Mouse (Mus musculus): Measurements from ENCODE around the gene Prl3d3. TPM values are rescaled to one million over a fixed set of nuclear protein-coding genes. Genes with fewer than 3 reads are reported as not detected.
"Not testable (repeated sequence)": the region's sequence is repeated elsewhere in the genome, so short reads cannot be mapped to it uniquely, and the experiment has no call there.

Prl3d3 gene
- not detected in 2 replicates for polyA plus RNA-seq (2015; fragmentation: Nextera tagmentation; extraction: Ambion mirVana)

DNA sequence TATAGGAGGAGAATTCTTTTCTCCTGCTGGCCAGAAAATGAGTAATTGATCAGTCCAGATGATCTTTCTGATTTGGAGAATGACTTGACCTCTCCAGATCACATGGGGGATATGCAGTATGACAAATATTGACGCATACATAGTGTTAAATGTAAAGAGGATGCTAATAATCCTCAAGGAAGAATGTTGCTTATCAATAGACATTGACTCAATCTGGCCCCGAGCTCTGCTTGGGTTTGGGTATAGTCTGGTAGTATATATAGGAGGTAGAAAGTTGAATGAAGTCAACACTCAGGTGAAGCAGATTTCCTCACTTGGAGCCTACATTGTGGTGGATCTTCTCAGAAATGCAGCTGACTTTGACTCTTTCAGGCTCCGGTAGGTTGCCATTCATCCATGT lies at the start of gene Prl3d3:
Gene Prl3d3 (plus strand): TSS at position 301 of the 400 bp plus-strand sequence.
- not testable (repeated sequence) for ATAC-seq (ENCODE audit: low FRiP score)

DNA sequence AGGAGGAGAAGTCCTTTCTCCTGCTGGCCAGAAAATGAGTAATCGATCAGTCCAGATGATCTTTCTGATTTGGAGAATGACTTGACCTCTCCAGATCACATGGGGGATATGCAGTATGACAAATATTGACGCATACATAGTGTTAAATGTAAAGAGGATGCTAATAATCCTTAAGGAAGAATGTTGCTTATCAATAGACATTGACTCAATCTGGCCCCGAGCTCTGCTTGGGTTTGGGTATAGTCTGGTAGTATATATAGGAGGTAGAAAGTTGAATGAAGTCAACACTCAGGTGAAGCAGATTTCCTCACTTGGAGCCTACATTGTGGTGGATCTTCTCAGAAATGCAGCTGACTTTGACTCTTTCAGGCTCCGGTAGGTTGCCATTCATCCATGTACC lies 35.2 kb upstream of the Prl3d3 start, which contains the start of gene Prl3d2:
Gene Prl3d2 (plus strand): TSS at position 301 of the 400 bp plus-strand sequence.
- not testable (repeated sequence) for H3K9me3 ChIP-seq (replicated peaks); H3K36me3 ChIP-seq; H3K4me1 ChIP-seq; H3K4me3 ChIP-seq (replicated peaks); H3K27me3 ChIP-seq (replicated peaks); H3K27ac ChIP-seq (replicated peaks); ATAC-seq (ENCODE audit: low FRiP score); H3K9ac ChIP-seq (replicated peaks); H3K4me2 ChIP-seq
- WGBS, result 90% methylated on average over 4 of the region's 4 CpGs

More for the DNA sequence above, at the start of gene Prl3d3:
- H3K4me3 ChIP-seq (replicated peaks); H3K4me2 ChIP-seq; H3K9me3 ChIP-seq (replicated peaks); H3K27me3 ChIP-seq (replicated peaks); H3K36me3 ChIP-seq; H3K9ac ChIP-seq (replicated peaks); H3K27ac ChIP-seq (replicated peaks); H3K4me1 ChIP-seq: not testable (repeated sequence)
- 96% methylated on average over 3 of the region's 3 CpGs for WGBS

DNA sequence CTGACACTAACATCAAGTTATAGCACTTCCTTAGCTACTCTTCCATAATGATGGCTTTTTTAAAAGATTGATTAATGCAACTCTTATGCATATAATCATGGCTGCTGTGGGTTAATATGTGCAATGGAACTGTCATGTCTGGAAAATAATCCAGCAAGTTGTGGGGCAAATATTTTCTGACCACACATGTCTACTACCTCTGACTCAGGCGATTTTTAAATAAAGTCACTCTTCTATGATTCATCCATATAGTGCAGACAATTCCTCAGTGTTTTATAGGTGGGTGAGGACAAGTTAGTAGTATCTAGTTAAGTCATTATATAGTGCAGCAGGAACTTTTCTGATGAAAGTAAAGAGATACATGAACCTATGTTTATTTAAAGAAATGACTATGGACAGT lies 8.3 kb upstream of the Prl3d3 start:
- H3K36me3 ChIP-seq, result no peaks in the 10 kb centered on the region
- WGBS, result 63% methylated on average over 1 of the region's 1 CpGs
- no peak overlapping the region for H3K27ac ChIP-seq (replicated peaks)
- H3K4me3 ChIP-seq (replicated peaks), result no peak overlapping the region
- no peak overlapping the region for H3K4me2 ChIP-seq
- no peaks in the 10 kb centered on the region for H3K4me1 ChIP-seq
- H3K9me3 ChIP-seq (replicated peaks), result no peaks in the 10 kb centered on the region
- ATAC-seq (ENCODE audit: low FRiP score), result no peak
- no peak overlapping the region for H3K9ac ChIP-seq (replicated peaks)
- H3K27me3 ChIP-seq (replicated peaks), result no peaks in the 10 kb centered on the region

DNA sequence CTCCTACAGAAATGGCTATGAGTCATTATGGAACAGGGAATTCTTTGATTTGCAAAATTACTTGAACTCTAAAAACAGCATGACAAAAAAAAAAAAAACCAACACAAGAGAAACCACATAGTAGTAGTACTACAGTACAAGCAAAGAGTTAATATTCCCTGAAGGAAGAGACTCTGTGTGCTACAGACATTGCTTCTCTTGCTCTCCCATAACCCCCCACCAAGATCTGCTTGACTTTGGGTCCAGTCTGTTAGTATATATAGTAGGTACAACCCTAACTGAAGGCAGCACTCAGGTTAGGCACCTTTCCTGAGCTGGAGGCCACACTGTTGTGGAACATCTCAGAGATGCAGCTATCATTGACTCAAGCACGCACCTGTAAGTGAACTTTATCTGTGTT lies 39.8 kb downstream of the Prl3d3 start, which contains the start of gene Prl3c1:
Gene Prl3c1 (plus strand): TSS at position 301 of the 400 bp plus-strand sequence.
- Histone ChIP-seq H3K27ac (replicated peaks) (no peak within 1 kb of the TSS), H3K4me3 (replicated peaks) (no peak within 1 kb of the TSS), H3K36me3 (no peaks in the 10 kb centered on the region), H3K9ac (replicated peaks) (no peak within 1 kb of the TSS), H3K27me3 (replicated peaks) (no peaks in the 10 kb centered on the region), H3K4me2 (no peak within 1 kb of the TSS), H3K4me1 (no peaks in the 10 kb centered on the region), H3K9me3 (replicated peaks) (no peaks in the 10 kb centered on the region)
- WGBS, result 91% methylated on average over 1 of the region's 1 CpGs
- no peak for ATAC-seq (ENCODE audit: low FRiP score)

Other genes with a start within 250 kb of the Prl3d3 start
- not detected in 2 replicates for gene Prl, start 99.2 kb upstream of the Prl3d3 start, polyA plus RNA-seq (2015; fragmentation: Nextera tagmentation; extraction: Ambion mirVana)
- not detected in 2 replicates for gene Prl3d1, start 62.6 kb upstream of the Prl3d3 start, polyA plus RNA-seq (2015; fragmentation: Nextera tagmentation; extraction: Ambion mirVana)
- not detected in 2 replicates for gene Prl3d2, start 35.1 kb upstream of the Prl3d3 start, polyA plus RNA-seq (2015; fragmentation: Nextera tagmentation; extraction: Ambion mirVana)
- gene Prl3c1, start 39.9 kb downstream of the Prl3d3 start, polyA plus RNA-seq (2015; fragmentation: Nextera tagmentation; extraction: Ambion mirVana), result not detected in 2 replicates
- gene Prl3b1, start 85.1 kb downstream of the Prl3d3 start, polyA plus RNA-seq (2015; fragmentation: Nextera tagmentation; extraction: Ambion mirVana), result not detected in 2 replicates
- not detected in 2 replicates for gene Prl3a1, start 102.6 kb downstream of the Prl3d3 start, polyA plus RNA-seq (2015; fragmentation: Nextera tagmentation; extraction: Ambion mirVana)
- not detected in 2 replicates for gene Prl6a1, start 155.8 kb downstream of the Prl3d3 start, polyA plus RNA-seq (2015; fragmentation: Nextera tagmentation; extraction: Ambion mirVana)
- gene Prl8a2, start 188.9 kb downstream of the Prl3d3 start, polyA plus RNA-seq (2015; fragmentation: Nextera tagmentation; extraction: Ambion mirVana), result not detected in 2 replicates
- not detected in 2 replicates for gene Prl2b1, start 234.1 kb downstream of the Prl3d3 start, polyA plus RNA-seq (2015; fragmentation: Nextera tagmentation; extraction: Ambion mirVana)